Mouse (Mus musculus): ENCODE results near the gene Ppfia1.

The Ppfia1 gene

DNA sequence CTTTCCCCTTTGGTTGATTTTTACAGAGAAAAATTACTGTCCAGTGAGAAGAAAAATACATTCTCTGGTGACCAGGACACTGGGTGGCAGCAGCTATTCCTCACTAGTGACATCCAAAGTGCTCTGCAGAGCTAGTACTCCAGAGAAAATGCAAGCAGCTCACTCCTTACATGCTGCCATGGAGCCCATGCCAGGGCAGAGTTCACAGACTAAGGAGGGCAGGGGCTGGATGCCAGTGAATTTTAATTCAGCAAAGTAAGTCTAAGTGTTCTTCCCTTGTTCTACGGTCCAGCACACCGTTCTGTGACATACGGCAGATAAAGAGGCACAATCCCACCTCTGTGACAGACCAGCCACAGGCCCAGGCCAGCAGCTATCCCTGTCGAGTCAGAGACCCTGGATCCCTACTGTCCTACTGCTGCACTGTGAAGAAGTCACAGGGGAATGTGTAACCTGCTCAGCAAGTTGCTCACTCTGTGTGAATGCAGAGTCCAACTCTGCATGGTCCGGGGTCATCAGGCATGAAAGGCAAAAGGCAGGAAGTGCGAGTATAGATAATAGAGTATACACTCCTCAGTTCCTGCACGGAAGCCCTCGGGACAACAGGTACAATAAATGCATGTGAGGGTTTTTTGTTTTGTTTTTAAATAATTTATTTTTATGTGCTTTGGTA, 63.2 kb downstream of the Ppfia1 start:
- no peak for DNase-seq (ENCODE audit: extremely low spot score, low read depth, low spot score)

DNA sequence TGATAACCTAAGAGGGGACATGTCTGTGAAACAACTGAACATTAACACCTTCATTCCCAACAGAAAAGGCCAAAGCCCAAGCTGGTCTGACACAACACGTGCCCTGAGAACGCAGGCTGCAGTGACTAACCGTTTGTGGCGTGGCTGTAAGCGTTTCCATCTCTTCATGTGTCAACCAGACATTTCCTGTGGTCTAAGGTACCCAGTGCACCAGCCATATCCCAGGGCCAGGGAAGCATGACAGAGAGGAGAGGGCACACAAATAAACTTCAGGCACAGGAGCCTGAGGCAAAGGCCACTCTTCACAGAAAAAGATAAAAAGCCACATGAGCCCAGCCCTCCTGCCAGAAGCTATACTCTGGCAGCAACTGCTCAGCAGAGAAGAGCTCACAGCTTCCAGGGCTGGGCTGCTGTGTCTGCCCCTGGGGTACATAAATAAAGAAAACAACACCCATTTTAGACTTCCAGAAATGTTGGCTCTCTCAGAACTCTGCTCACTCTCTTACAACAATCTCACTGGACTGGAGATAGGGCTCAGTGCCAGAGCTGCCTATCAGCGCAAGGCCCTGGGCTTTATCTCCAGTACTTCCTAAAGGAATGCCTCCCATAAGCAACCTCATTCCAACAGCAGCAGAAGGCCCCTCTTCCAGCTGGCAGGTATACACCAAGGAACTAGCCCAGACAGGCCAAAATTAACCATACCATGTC, 64.3 kb downstream of the Ppfia1 start:
- DNase-seq (ENCODE audit: extremely low spot score, low read depth, low spot score): no peak

DNA sequence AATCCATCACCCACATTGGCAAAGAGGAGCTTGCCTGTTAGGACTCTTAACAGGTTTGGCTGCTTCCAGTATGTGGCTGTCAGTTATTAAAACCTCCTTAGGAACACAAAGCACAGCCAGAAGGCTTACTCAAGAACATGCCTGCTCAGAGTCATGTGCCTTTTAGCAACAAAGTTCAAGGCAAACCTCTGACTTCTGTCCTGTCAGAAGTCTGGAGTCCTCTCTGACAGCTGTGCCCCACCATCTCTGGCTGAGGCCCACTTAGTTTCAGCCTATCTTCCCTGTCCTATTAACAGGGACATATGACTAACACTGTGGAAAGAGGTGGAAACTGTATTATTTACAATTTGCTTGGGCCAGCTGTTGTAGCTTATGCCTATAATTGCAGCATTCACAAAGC, 73.2 kb downstream of the Ppfia1 start:
- no peak for DNase-seq (ENCODE audit: extremely low spot score, low read depth, low spot score)

DNA sequence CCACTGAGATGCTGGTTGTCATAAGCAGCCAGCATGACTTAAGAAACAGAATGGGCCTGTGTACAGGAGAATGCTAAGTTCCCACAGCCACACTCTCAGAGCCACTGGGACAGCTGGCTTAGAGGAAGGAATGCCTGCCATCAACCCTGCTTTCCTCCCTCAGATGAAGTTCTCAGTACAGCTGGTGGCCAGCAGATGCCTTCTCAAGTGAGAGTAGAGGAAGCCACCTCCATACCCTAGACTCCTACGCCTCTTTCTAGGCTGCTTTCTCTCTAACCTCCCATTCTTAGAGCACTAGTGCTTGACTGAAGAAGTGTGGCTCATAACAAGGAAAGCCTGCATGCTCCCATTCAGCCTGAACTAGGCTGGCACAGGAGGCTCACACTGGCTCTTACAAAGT, 74.0 kb downstream of the Ppfia1 start:
- DNase-seq (ENCODE audit: extremely low spot score, low read depth, low spot score): no peak

DNA sequence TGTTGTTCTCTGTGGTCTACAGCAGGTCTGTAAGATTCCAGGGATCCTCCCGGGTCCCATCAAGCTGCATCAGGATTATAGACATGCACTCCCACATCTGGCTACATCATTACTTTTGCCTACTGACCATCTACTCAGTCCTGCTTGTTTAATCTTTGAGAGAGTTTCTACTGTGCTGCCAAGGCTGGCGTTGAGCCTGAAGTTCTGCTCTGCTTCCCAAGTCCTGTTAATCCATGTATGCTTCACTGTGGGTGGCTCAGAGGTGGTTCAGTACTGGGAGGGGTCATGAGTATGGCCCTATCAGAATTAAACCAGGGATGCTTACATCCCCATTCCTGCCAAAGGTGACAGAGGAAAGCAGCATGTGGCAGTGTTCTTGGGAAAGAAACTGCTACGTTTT, 77.8 kb downstream of the Ppfia1 start:
- no peak for DNase-seq (ENCODE audit: extremely low spot score, low read depth, low spot score)

DNA sequence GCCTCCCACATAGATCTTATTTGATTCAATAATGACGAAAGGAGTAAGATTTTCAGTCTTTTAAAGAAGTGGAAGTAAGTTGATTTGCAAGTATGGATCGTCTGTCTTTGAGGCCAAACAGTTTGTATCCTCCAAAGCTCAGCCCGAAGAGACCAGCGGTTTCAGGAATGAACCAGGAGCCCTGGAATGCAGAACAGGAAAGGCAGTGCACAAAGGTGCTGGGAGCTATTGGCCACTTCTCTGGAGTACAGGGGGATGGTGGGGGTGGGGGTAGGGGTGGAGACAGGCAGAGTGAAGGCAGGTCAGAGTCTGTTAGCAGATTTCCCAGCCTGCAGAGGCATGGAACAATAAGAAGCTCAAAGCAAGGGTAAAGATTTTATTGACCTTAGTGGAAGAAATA, 80.0 kb downstream of the Ppfia1 start:
- DNase-seq (ENCODE audit: extremely low spot score, low read depth, low spot score): no peak

DNA sequence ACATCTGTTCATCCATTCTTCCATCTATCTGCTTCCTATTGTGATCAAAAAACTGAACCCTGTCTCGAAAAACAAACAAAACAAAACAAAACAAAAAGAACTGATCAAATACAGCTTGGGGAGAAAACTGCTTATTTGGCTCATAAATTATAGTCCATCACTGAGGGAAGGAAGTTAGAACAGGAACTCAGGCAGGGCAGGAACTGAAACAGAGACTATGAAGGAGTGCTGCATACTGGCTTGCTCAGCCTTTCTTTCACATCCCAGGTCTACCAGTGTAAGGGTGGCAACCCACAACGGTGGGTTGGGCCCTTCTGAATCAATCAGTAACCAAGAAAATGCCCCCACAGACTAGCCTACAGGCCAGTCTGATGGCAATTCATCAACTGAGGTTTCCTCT, 82.4 kb downstream of the Ppfia1 start:
- no peak for DNase-seq (ENCODE audit: extremely low spot score, low read depth, low spot score)

DNA sequence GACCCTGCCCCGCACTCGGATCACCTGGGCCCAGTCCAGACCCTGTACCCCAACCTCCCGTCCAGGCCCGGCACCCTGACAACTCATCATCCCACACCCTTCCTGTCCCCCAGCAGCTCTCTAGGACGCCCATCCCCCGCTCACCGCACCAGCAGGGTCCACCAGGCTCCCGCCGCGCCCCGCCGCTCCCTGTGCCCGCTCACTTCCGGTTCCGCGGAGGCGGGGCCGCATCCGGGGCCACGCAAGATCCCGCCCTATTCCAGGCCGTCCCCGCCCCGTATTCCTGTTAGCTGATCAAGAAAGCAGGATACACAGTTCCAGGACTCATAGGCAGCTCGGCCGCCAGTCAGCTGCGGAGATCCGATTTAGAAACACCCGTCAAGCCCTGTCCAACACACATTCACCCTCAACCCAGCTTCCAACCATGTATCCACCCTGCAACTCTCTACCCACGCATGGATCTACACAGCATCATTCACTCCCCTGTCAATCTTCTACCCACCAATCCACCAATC, 82.9 kb downstream of the Ppfia1 start, which contains the start of gene Cttn:
Gene Cttn, minus strand, starts transcription at position 465 of the 515 bp plus-strand sequence.
- peak; percentile 44 for DNase-seq (ENCODE audit: extremely low spot score, low read depth, low spot score)

DNA sequence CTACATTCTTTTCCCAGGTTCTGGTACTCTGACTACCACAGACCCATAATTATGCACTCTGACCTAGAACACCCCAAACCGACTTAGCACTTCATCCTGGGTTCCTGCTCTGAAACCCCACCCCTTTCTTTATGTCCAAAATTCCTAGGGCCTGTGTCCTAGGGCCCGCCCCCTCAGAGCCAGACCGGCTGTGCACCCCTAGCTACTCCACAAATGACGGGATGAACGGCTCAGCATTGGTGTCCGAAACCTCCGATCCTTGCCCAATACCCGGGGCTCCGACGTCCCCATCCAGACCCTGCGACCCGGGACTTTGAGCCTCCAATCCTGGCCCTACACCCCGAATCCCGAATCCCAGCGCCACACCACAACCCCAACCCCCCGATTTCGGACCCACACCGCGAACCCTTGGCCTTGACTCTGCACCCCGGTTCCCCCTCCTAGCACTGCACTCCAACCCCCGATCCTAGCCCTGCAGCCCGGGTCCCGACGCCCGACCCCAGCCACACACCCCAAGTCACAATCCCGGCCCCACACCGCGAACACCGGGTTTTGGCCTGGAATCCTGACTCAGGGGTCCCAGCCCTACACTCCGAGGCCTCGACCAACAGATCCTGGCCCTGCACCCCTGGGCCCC, 83.5 kb downstream of the Ppfia1 start:
- no peak for DNase-seq (ENCODE audit: extremely low spot score, low read depth, low spot score)

DNA sequence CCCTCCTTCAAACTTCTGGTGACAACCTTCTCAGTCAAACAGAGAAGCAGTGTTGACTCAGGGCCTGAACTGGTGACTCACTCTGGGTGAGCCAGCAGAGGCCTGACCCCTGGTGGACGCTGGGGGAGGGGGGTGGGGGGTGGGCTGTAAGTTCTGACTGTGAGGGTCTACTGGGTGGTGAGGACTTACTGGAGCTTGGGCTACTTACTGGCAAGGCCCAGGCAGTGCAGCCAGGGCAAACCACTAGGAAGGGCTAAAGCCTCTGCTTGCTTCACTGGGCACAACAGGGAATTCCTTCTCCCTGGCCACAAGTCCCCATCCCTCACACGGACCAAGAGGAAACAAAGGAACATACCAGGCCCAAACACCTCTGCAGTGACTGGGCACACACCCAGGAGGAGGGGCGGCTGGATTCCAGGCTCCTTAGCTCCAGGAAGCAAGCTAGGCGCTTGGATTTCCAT, 84.3 kb downstream of the Ppfia1 start:
- no peak for DNase-seq (ENCODE audit: extremely low spot score, low read depth, low spot score)

DNA sequence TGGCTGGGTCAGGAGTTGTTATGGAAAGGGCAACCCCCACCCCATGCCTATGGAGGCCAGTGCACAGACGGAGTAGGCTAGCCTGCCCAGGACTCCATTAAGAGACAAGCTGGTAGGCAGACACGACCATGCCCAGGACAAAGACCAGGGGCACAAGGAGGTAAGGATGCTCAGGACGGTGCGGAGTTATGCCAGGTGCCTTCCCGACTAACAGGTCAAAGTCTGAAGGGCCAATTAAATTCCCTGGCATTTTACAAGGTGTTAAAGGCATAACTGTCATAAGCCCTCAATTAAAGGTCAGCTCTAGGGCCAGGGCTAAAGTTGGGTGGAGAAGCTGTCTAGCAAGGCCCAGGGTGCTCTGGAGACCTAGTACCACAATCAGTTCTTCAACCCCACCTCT, 84.8 kb downstream of the Ppfia1 start:
- DNase-seq (ENCODE audit: extremely low spot score, low read depth, low spot score): no peak

DNA sequence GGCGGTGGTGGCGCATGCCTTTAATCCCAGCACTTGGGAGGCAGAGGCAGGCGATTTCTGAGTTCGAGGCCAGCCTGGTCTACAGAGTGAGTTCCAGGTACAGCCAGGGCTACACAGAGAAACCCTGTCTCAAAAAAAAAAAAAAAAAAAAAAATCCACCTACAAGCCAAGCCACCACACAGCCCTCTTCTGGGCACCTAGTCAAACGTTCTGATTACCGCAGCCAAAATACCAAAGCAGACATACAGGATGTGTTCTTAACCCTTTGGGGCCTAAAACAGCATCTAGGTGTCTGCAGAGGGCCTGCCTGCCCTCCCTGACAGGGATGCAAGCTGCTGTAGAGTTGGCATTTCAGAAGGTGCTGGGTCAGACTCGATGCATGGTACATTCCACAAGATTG, 91.0 kb downstream of the Ppfia1 start:
- no peak for DNase-seq (ENCODE audit: extremely low spot score, low read depth, low spot score)

DNA sequence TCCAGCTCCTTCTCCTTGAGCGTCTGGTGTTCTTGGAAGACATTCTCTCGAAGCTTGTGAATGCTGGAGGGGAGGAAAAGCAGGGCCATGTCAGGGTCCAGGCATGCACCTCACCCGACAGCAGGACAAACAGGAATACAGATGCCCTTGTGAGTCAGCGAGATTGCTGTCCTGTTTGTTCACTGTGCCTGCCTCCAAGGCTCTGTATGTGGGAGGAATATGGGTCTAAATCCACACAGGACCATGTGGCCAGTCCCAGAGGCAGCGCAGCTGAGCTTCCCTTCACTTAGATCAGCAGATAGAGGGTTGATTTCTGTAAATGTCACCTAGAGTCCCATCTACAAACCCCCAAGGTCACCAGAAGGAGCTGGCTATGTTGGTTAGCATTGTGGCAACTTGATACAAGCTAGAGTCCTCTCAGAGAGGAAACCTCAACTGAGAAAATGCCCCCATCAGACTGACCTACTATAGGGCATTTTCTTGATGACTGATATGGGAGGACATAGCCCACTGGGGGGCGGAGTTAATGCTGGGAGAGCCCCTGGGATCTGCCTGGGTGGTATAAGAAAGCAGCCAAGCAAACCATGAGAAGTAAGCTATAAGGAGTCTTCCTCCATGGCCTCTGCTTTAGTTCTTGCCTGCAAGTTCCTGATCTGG, 92.2 kb downstream of the Ppfia1 start:
- no peak for DNase-seq (ENCODE audit: extremely low spot score, low read depth, low spot score)

DNA sequence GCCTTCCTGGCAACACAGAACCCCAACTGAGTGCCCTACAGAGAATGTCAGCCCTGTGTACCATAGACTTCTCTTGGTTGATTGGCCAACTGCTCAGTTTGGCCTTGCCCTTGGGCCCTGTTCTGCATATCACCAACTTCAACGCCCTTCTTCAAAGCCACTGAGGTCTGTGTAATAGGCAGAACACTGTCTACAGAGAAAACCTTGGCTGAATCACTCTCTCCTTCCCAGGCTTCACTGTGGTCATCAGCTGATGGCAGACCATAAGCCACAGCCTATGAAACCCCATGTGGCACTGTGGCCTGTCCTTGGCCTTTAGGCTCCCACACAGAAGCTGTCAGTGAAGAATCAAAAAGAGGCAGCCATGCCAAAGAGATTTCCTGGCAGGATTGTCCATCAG, 94.6 kb downstream of the Ppfia1 start:
- DNase-seq (ENCODE audit: extremely low spot score, low read depth, low spot score): no peak

DNA sequence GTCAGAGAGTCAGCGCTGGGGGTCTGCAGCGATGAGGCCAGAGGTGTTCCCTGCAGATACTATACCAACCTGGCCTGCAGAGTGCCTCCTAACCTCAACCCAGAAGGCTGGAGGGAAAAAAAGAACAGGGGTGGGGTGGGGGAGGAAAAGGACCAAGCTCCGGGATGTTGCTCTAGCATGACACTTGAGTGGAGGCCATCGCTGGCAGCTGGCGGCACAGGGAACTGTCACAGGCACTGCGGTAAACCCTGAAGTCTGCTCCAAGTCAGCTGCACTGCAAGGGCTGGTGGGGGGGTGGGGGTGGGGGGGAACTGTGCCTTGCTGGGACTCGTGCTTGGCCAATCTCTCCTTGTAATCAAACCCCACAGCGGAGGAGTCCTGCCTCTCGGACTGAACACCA, 102.9 kb downstream of the Ppfia1 start:
- DNase-seq (ENCODE audit: extremely low spot score, low read depth, low spot score): no peak

DNA sequence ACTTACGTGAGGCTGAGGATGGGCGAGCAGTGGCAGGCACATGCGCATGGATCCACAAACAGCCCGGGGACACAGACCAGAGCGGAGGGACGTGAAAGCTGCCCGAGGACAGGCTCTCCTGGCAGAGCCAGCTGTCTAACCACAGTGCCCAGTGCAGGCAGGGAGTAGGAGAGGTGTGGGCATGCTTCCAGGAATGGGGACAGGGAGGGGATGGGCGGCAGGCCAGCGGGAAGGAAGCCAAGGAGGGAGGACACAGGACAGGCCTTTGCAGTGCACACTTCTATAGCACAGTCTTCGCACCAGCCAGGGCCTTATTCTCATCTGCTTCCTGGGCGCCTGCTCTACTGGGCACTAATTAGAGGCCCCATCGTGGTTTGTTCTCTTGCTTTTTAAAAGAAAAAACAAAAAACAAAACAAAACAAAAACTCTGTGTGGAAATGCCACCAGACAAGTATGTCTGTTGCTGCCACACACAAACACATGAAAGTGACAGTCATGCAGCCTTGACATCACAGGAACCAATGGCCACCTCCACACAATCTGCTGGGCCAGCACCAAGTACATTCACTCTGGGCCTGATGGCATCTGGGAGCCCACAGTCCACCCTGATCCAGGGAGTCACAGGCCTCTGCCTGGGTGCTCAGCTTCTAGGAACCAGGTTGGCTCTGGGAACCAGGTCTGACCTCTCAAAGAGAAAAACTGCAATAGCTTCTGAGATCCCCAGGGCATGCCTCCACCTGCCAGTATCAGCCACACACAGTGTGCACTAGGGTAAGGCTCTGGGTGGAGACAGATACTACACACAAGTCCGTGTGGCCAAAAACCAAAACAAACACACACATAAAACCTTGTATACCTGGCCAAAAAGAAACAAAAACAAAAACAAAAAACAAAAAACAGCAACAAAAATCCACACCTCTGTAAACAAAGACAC, 103.6 kb downstream of the Ppfia1 start:
- DNase-seq (ENCODE audit: extremely low spot score, low read depth, low spot score): no peak

DNA sequence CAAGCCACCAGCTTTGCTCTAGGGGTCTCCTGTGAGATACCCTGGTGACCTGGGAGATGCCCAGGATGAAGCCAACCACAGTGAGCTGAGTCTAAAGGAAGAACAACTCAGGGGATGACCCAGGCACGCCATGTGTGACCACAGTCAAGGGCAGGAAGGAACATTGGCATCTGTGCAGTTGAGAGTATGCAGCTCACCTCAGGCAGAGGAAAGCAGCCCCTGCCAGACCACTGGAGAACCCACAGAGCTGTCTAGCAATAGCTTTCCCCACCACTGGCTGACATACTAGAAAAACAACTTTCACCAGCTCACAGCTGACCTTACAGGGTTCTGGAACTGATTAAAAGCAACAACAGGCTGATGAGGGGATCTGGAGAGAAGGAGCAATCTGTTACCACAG, 105.3 kb downstream of the Ppfia1 start:
- DNase-seq (ENCODE audit: extremely low spot score, low read depth, low spot score): no peak

DNA sequence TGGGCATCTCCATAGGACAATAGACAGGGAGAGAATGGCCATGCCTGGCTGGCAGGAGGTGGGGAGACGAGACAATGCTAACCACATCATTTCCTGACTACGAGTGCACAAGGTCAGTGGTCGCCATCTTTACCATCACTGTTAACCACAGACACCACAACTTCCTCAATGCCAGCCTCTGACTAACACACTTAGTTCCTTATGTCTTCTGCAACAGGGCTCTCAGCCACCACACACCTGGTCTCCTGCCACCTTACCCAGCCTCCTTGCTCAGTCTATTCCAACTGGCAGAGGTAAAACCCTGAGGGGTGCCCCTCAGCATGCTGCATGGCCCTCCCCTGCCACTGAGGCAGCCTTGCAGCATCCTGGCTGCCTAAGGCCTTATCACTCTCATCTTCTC, 106.4 kb downstream of the Ppfia1 start:
- DNase-seq (ENCODE audit: extremely low spot score, low read depth, low spot score): no peak

DNA sequence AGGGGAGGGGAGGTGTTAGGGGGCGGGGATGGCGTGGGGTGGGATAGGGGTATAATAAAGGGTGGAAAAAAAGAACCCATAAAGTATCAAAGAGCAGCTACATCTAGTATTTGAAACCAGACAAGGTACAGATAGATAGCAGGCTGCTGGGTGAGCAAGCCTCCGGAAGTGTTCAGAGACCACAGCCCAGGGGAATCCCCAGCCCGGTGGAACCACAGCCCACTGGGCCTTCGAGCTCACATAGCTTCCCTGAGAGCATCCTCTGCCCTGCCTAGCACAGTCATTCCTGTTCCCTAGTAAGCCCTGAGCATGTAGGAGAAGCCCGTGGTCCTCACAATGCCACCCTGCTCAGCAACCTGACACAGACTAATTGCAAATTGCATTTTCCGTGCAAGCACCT, 108.7 kb downstream of the Ppfia1 start:
- no peak for DNase-seq (ENCODE audit: extremely low spot score, low read depth, low spot score)

DNA sequence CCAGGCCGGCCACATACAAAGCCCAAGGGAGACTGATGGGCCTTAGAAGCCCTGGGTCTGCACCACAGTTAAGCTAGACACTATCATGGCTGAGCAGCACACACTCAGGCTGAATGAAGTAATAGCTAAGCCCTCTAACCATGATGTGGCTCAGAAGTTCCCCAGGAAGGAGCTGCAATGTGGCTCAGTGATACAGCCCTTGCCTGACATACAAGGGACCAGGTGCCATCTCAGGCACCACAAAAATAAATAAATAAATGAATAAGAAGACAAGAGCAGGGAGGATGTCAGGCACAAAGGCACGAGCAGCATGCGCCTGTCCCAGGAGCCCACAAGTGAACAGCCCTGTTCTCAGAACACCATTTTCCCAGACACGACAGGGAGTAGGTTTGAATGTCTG, 111.6 kb downstream of the Ppfia1 start:
- no peak for DNase-seq (ENCODE audit: extremely low spot score, low read depth, low spot score)

Measured in hindlimb bud, embryonic 11.5 days (tissue).